Mouse (Mus musculus) monocyte, adult 5-6 weeks (primary cell): ENCODE measurements around the gene Ctnnd2. TPM values are rescaled to one million over a fixed set of nuclear protein-coding genes. Genes with fewer than 3 reads are reported as not detected.

Experiments used
- ATAC-seq: fragments of 153-309, 156-312 bp; replicated peaks from 2 replicates; pipeline ENCODE4 v1.8.0; 2017; ENCODE audit warnings: mild to moderate bottlenecking; ENCODE audit not compliant: low TSS enrichment, insufficient number of reproducible peaks, severe bottlenecking, poor library complexity, low FRiP score
- total RNA-seq: library from RNA; stranded (forward); fragments of 200-1000, 200-491, 200-594 nt; gene quantifications from 3 replicates; pipeline ENCODE4 v1.2.3, GENCODE M21; 2017

Gene Ctnnd2
- total RNA-seq, 1 experiment from 2014 or later: not detected

- no peak for ATAC-seq
These were observed 198.8 kb downstream of the Ctnnd2 start for GRCm38 (mm10) chr15:30371151-30371550.

DNA sequence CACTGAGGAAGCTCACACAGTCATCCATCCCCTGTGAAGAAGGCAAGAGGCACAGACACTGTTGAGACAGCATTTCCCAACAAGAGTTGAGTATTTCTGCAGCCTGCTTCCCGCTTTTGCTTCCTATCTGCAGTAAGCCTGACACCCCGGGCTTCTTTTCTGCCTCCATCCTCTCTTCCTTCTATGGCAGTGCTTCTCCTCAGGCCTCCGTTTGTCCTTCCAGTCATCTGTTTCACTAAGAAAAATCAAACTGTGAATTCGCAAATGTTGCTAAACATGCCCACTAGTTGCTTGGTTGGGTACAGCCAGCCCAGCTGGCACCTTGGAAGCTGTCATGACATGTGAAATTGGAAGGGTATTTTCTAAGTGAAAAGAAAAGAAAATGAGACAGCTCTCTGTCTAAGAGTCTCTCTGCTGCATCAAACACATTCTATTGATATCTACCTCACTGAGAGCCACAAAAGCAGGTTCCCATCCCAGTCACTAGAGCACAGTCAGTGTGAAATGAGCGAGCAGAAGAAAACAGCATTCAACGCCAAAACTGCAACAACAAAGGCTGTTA is 201.3 kb downstream of the Ctnnd2 start:
- ATAC-seq: no peak

DNA sequence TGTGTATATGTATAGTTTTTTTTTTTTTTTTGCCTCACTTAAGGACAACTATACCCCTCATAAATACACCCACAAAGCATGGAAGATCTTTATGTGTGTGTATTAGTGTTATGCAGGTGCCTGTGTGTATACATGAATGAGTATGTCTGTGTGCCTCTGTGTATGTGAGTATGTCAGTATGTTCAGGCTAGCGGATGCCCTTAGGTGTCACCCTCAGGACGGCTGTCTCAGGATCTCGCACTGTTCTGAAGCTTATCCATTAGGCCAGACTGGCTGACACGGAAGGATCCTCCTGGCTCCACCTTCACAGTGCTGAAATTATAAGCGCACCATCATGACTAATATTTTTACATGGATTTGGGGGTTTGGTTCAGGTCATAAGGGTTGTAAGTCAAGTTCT is 202.5 kb downstream of the Ctnnd2 start:
- no peak for ATAC-seq

GRCm38 (mm10) chr15:30383075-30383842 is 210.9 kb downstream of the Ctnnd2 start:
- no peak for ATAC-seq

DNA sequence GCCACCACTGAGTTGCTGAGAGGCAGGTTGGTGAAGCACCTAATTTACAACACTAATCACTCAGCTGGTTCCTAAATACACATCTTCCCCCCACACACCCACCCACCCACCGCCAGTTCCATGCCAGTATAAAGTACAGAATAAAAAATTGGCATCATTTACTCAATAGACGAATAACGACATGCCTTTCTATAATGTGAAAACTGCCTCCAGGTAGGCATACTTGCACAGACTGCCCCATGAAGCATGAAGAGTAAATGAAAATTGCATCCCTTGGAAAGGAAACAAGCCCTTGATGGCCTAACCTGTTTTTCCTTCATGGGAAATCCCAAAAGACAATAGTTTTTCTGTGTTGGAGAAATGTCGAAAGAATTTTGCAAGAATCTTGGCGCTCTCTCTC is 212.0 kb downstream of the Ctnnd2 start:
- ATAC-seq: no peak

DNA sequence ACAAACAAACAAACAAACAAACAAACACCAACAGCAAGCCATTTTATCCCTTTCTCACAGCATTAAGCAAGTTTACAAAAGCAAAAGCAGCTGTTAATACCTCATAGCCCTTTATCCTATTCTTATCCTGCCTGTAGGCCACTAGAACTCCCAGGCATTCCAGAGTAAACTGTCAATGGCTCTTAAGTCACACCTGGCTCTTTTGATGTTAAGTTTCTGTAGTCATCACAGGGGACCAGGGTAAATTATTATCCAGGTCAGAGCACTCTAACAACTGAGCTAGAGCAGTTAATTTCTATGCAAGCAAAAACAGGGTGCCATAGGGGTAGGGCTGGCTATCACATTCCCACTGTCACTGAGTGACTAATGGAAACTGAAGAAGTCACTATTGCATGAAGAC is 214.1 kb downstream of the Ctnnd2 start:
- ATAC-seq: no peak

DNA sequence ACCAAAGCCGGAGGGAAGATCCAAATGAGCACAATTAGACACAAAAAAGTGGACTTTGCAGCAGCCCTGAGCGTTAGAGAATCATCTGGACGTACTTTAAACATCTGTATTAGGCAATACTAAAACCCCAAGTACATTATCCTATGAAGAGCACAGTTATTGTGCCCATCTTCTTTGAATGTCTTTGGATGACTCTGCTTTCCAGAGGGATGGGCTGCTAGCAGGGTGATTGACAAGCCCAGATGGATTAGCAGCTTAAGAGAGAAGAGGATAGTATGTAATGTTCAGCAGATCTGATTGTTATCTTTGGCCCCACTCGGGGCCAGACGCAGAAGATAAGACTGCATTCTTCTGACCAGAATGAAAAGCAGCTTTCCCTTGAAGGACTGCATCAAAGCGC is 214.9 kb downstream of the Ctnnd2 start:
- ATAC-seq: no peak

- ATAC-seq: no peak
These were observed 228.7 kb downstream of the Ctnnd2 start for GRCm38 (mm10) chr15:30401111-30401510.

DNA sequence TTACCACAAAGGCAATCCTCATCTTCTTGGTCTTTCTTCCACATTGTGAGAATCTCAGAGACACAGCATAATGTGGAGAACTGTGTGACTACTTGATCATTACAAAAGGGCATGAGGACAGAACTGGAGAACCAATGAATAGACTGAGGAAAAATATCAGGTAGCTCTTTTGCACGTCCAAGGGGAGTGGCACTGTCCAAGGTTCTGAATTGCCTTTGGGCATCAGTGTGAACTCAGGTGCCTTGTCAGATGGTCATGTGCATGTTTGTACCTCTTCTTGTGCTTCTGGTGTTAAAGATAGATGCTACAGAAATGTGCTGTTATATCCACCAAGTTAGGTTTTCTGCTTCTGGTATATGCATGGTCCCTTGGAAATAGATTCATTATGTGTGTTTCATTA is 233.9 kb downstream of the Ctnnd2 start:
- ATAC-seq: no peak

GRCm38 (mm10) chr15:30423146-30423545 is 250.8 kb downstream of the Ctnnd2 start:
- ATAC-seq: no peak

DNA sequence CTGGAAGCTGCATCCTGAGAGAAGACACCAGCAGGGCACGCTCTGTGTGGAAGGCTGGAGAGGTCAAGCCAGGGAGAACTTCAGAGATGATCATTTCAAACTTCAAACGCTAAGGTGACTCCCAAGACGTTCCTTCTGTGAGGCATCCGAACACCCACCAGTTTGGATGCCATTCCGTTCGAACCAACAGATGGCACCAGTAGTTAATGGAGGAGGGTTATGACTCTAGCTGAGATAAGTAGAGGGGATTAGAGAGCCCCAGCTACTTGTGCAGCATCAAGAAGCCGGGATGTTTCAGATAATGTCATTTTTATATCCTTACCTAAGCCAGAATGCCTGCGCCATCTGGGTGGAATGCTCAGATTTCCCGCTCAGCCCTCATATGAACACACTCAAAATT is 251.9 kb downstream of the Ctnnd2 start:
- ATAC-seq: no peak

DNA sequence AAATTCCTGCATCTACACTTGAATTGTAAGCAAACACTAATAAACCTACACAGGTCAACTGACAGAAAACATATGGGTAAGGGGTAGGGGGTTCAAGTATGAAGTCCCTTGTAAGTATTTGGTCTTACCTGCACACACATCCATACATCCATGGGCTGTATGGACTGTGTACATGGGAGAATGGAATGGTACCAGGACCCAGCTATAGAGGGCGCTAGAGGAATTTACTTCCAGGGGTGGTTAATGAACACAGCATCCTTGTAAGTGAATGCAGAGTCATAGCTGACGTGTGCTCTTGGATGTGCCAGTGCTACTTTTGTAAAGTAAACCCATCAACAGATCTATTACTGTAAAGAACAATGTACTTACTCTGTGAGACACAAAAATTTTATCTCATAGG is 254.9 kb downstream of the Ctnnd2 start:
- ATAC-seq: no peak

DNA sequence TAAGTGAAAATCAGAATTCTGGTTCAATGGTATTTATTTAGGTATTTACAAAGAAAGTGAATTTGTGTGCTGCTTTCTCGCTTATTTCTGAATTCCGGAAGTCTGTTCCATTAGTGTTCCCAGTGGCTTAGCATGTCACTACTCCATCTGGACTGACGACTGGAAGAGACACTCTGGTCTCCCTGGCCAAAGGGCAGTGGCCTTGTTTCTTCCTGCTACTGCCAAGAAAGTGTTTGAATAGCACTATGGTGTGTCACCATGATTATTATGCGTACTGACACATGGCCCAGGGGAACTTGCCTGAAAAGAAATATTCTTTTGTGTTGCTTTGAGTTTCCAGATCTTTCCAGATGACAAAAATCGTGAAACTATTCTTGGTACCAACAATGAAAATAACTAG is 266.7 kb downstream of the Ctnnd2 start:
- ATAC-seq: no peak

- no peak for ATAC-seq
These were observed 278.4 kb downstream of the Ctnnd2 start for GRCm38 (mm10) chr15:30450765-30451164.

- no peak for ATAC-seq
These were observed 279.5 kb downstream of the Ctnnd2 start for GRCm38 (mm10) chr15:30451921-30452320.

GRCm38 (mm10) chr15:30457541-30458250 is 285.3 kb downstream of the Ctnnd2 start:
- no peak for ATAC-seq

- ATAC-seq: no peak
These were observed 286.3 kb downstream of the Ctnnd2 start for GRCm38 (mm10) chr15:30458671-30459070.

GRCm38 (mm10) chr15:30460341-30461125 is 288.1 kb downstream of the Ctnnd2 start:
- no peak for ATAC-seq

- no peak for ATAC-seq
These were observed 290.5 kb downstream of the Ctnnd2 start for GRCm38 (mm10) chr15:30462804-30463423.
